ENCODE assay signal across 13 mouse cellular contexts in genomic region chr10:120810053-120810696, GRCm38 (mm10).
DNase-seq lines count a peak whose midpoint lies in the region; ATAC-seq and TF ChIP-seq lines count a peak whose summit lies in the region.
"Had no signal": no experiment of that assay in that cellular context is flagged by ENCODE, and none has a peak within 500 bp of the region (broad histone marks: within the 10 kb centered on the region; RNA-seq: fewer than 3 reads in every experiment).

No protein-coding gene starts in this region.

- no peak overlapping the region for H3K9ac ChIP-seq in kidney, embryonic 15.5 days
- H3K9ac ChIP-seq in embryonic facial prominence, embryonic 14.5 days (ENCODE audit: low read depth, low read length), result no peak overlapping the region
- no peak overlapping the region for H3K9ac ChIP-seq in limb, embryonic 15.5 days
- H3K9ac ChIP-seq: liver, postnatal 0 days; midbrain, embryonic 12.5 days had no signal

- H3K4me1 ChIP-seq in kidney, embryonic 15.5 days, result peaks cover 26% of the 10 kb centered on the region
- H3K4me1 ChIP-seq in kidney, adult 2 months (ENCODE audit: control insufficient read depth, insufficient read depth, low read length), result no peaks in the 10 kb centered on the region; the same call in 1 of the 2 replicates
- H3K4me1 ChIP-seq in embryonic facial prominence, embryonic 14.5 days (ENCODE audit: control insufficient read depth, insufficient read depth, low read length), result peaks cover 29% of the 10 kb centered on the region
- H3K4me1 ChIP-seq in limb, embryonic 15.5 days, result peaks cover 28% of the 10 kb centered on the region

- TF ChIP-seq CTCF in gastrocnemius, adult 2 months (IDR thresholded peaks at IDR 0.05), result no peak
- no peak for TF ChIP-seq CTCF in kidney, adult 2 months (conservative IDR thresholded peaks at IDR 0.05; ENCODE audit: insufficient read depth, insufficient read length, low read depth, low read length)

- DNase-seq in gastrocnemius, adult 2 months, result no peak
- DNase-seq in gastrocnemius, adult 18-20 months (ENCODE audit: low spot score), result no peak
- DNase-seq in kidney, adult 2 months, result no peak
- DNase-seq in embryonic facial prominence, embryonic 14.5 days (ENCODE audit: low spot score), result peak; percentile 42
- no peak for DNase-seq in adipocyte (ENCODE audit: low spot score)
- DNase-seq in cerebellum, postnatal 4 days (ENCODE audit: low spot score in 2 of 2), result no peak
- DNase-seq: cerebellum, postnatal 10 days; liver, postnatal 0 days; thymus, postnatal 36 days had no signal

- no peak overlapping the region; the same call in 1 of the 2 replicates for H3K4me2 ChIP-seq in kidney, embryonic 15.5 days
- H3K4me2 ChIP-seq in embryonic facial prominence, embryonic 14.5 days (ENCODE audit: low read depth, low read length), result no peak overlapping the region
- H3K4me2 ChIP-seq in limb, embryonic 15.5 days, result no peak overlapping the region
- H3K4me2 ChIP-seq: midbrain, embryonic 12.5 days had no signal

- no peak for ATAC-seq in kidney, embryonic 15.5 days (replicated peaks; ENCODE audit: low FRiP score)
- no peak for ATAC-seq in embryonic facial prominence, embryonic 14.5 days (ENCODE audit: low read depth)
- ATAC-seq in limb, embryonic 15.5 days (ENCODE audit: insufficient number of reproducible peaks, low FRiP score, low TSS enrichment, low read depth), result no peak
- ATAC-seq: inflammation-experienced regulatory T-cells, adult 6 months; liver, postnatal 0 days had no signal

- intact Hi-C loops in gastrocnemius, adult 2 months (cut with DNase I), result no loop called here

- 45% methylated on average over 14 of the region's 14 CpGs for WGBS in kidney, embryonic 15.5 days
- 62% methylated on average over 14 of the region's 14 CpGs for WGBS in kidney, adult 2 months
- WGBS in embryonic facial prominence, embryonic 14.5 days, result 17% methylated on average over 14 of the region's 14 CpGs
- WGBS in limb, embryonic 15.5 days, result 23% methylated on average over 14 of the region's 14 CpGs

- H3K9me3 ChIP-seq in kidney, embryonic 15.5 days (replicated peaks), result no peaks in the 10 kb centered on the region
- no peaks in the 10 kb centered on the region for H3K9me3 ChIP-seq in embryonic facial prominence, embryonic 14.5 days (ENCODE audit: control insufficient read depth, low read length)
- no peaks in the 10 kb centered on the region for H3K9me3 ChIP-seq in limb, embryonic 15.5 days
- H3K9me3 ChIP-seq: midbrain, embryonic 12.5 days had no signal

- H3K4me3 ChIP-seq in gastrocnemius, adult 2 months, result no peak overlapping the region
- no peak overlapping the region for H3K4me3 ChIP-seq in kidney, embryonic 15.5 days (replicated peaks)
- H3K4me3 ChIP-seq in kidney, adult 2 months (ENCODE audit: insufficient read depth, low read depth, low read length), result no peak overlapping the region
- no peak overlapping the region for H3K4me3 ChIP-seq in embryonic facial prominence, embryonic 14.5 days (ENCODE audit: low read depth, low read length)
- no peak overlapping the region for H3K4me3 ChIP-seq in limb, embryonic 15.5 days
- H3K4me3 ChIP-seq: midbrain, embryonic 12.5 days had no signal

- TF ChIP-seq POLR2A in kidney, adult 2 months (IDR thresholded peaks at IDR 0.05; ENCODE audit: low read depth, low read length), result no peak

- H3K27me3 ChIP-seq in kidney, embryonic 15.5 days, result no peaks in the 10 kb centered on the region
- no peaks in the 10 kb centered on the region; the same call in 1 of the 2 replicates for H3K27me3 ChIP-seq in kidney, adult 2 months (replicated peaks; ENCODE audit: control insufficient read depth, insufficient read depth, low read length)
- no peaks in the 10 kb centered on the region for H3K27me3 ChIP-seq in embryonic facial prominence, embryonic 14.5 days (replicated peaks; ENCODE audit: control insufficient read depth, insufficient read depth, low read length)
- no peaks in the 10 kb centered on the region for H3K27me3 ChIP-seq in limb, embryonic 15.5 days
- H3K27me3 ChIP-seq: midbrain, embryonic 12.5 days had no signal

- H3K36me3 ChIP-seq in kidney, embryonic 15.5 days, result no peaks in the 10 kb centered on the region
- no peaks in the 10 kb centered on the region for H3K36me3 ChIP-seq in kidney, adult 2 months (ENCODE audit: control insufficient read depth, insufficient read depth, low read length)
- H3K36me3 ChIP-seq in embryonic facial prominence, embryonic 14.5 days (ENCODE audit: control insufficient read depth, insufficient read depth, low read length), result no peaks in the 10 kb centered on the region
- H3K36me3 ChIP-seq in limb, embryonic 15.5 days, result no peaks in the 10 kb centered on the region
- H3K36me3 ChIP-seq: midbrain, embryonic 12.5 days had no signal

- H3K27ac ChIP-seq in gastrocnemius, adult 2 months, result 0 out of 2 replicates have a peak overlapping the region, but pooled peaks have one; percentile 9
- peak overlapping the region; percentile 78 for H3K27ac ChIP-seq in kidney, embryonic 15.5 days
- no peak overlapping the region for H3K27ac ChIP-seq in kidney, adult 2 months (ENCODE audit: insufficient read depth, low read depth, low read length)
- H3K27ac ChIP-seq in embryonic facial prominence, embryonic 14.5 days (replicated peaks; ENCODE audit: low read depth, low read length), result peak overlapping the region; percentile 15; the same call in 1 of the 2 replicates
- peak overlapping the region; percentile 17; the same call in 1 of the 2 replicates for H3K27ac ChIP-seq in limb, embryonic 15.5 days
- H3K27ac ChIP-seq: midbrain, embryonic 12.5 days had no signal
